8 mouse cellular contexts compared by ENCODE assay signal in the genomic region with DNA sequence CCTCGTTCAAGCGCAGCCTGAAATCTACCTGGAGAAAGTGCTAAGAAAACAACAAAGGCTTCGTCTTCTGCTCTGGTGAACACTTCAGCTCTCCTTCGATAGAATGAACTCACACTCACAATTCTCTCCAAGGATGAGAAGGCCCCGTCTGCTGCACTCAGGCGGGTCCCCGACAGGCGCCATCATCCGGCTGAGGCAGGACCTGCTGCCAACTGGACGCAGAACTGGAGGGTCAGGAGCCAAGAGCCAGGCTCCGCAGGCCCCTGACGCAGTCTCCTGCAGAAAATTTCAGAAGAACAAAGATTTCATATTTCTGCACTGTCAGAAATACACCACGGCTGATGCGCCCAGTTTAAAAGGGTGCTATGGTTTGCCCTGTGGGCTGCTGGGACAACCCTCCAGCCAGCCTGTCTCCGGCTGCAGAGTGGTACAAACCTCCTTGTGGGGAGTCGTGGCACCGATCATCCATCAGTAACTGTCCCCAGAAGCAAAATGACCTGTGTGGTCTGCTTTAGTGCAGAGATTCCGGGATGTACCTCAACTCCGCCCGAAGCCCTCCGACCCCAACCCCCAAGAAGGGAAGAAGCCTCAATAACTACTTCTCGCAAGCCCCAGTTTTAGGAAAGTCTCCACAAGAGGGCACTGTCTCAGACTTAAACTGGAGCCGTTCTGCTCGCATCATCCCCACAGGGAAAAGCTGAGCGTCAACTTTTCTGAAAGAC. TPM values are rescaled to one million over a fixed set of nuclear protein-coding genes. Genes with fewer than 3 reads are reported as not detected.
DNase-seq lines count a peak whose midpoint lies in the region; ATAC-seq and TF ChIP-seq lines count a peak whose summit lies in the region.

No protein-coding gene starts in this region.

- intact Hi-C loops in heart, postnatal 10 days (cut with DNase I) = loop anchor here (2.0 kb wide), 1 partner anchor 141 kb away; no protein-coding TSS in a partner anchor

- no peaks in the 10 kb centered on the region; the same call in 1 of the 2 replicates for H3K27me3 ChIP-seq in embryonic facial prominence, embryonic 11.5 days (ENCODE audit: control insufficient read depth, insufficient read depth, low read length)
- no peaks in the 10 kb centered on the region for H3K27me3 ChIP-seq in lung, embryonic 14.5 days (ENCODE audit: insufficient read depth, low read length)

- ATAC-seq in embryonic facial prominence, embryonic 11.5 days (replicated peaks; ENCODE audit: insufficient number of reproducible peaks, low FRiP score, low TSS enrichment, low read depth) = 0 out of 2 replicates have a peak, but pooled peaks have one; percentile 44
- no peak for ATAC-seq in lung, embryonic 14.5 days (ENCODE audit: insufficient read depth)

- WGBS in embryonic facial prominence, embryonic 11.5 days = 17% methylated on average over 25 of the region's 25 CpGs
- 18% methylated on average over 25 of the region's 25 CpGs for WGBS in lung, embryonic 14.5 days

- no peaks in the 10 kb centered on the region for H3K9me3 ChIP-seq in embryonic facial prominence, embryonic 11.5 days (replicated peaks; ENCODE audit: control insufficient read depth, low read length)
- H3K9me3 ChIP-seq in lung, embryonic 14.5 days (ENCODE audit: low read depth, low read length) = no peaks in the 10 kb centered on the region

- H3K36me3 ChIP-seq in embryonic facial prominence, embryonic 11.5 days (replicated peaks; ENCODE audit: control insufficient read depth, insufficient read depth, low read depth, low read length) = no peaks in the 10 kb centered on the region
- H3K36me3 ChIP-seq in lung, embryonic 14.5 days (ENCODE audit: insufficient read depth) = no peaks in the 10 kb centered on the region

- DNase-seq in B cell, adult 2 months = peak; percentile 44 to 49
- peak; percentile 86 for DNase-seq in NIH3T3 (ENCODE audit: low read depth)
- peak; percentile 93 for DNase-seq in embryonic facial prominence, embryonic 11.5 days (ENCODE audit: low spot score)
- DNase-seq in heart, postnatal 10 days = peak; percentile 72 to 82
- peak; percentile 56 to 74 for DNase-seq in kidney, postnatal 25 days
- DNase-seq in lung, embryonic 14.5 days = peak; percentile 95
- DNase-seq in retina, postnatal 1 day = peak; percentile 84
- DNase-seq in spleen, adult 12 weeks (ENCODE audit: low spot score) = no peak

- no peak overlapping the region for H3K27ac ChIP-seq in embryonic facial prominence, embryonic 11.5 days (replicated peaks; ENCODE audit: low read depth, low read length)
- H3K27ac ChIP-seq in lung, embryonic 14.5 days (ENCODE audit: low read depth) = no peak overlapping the region

- H3K4me1 ChIP-seq in embryonic facial prominence, embryonic 11.5 days (ENCODE audit: control insufficient read depth, insufficient read depth, low read length) = no peaks in the 10 kb centered on the region
- H3K4me1 ChIP-seq in lung, embryonic 14.5 days (ENCODE audit: insufficient read depth) = peaks cover 3% of the 10 kb centered on the region; the same call in 1 of the 2 replicates

- H3K9ac ChIP-seq in embryonic facial prominence, embryonic 11.5 days (replicated peaks; ENCODE audit: low read length) = no peak overlapping the region
- peak overlapping the region; percentile 30; the same call in 1 of the 2 replicates for H3K9ac ChIP-seq in lung, embryonic 14.5 days

- peak overlapping the region; percentile 40 for H3K4me2 ChIP-seq in embryonic facial prominence, embryonic 11.5 days (ENCODE audit: low read depth, low read length)
- peak overlapping the region; percentile 52 for H3K4me2 ChIP-seq in lung, embryonic 14.5 days

- TF ChIP-seq CTCF in lung, embryonic 14.5 days (IDR thresholded peaks at IDR 0.05; ENCODE audit: low read depth) = peak; percentile 81

- peak overlapping the region; percentile 19; the same call in 1 of the 2 replicates for H3K4me3 ChIP-seq in embryonic facial prominence, embryonic 11.5 days (ENCODE audit: low read depth, low read length)
- H3K4me3 ChIP-seq in lung, embryonic 14.5 days (ENCODE audit: low read depth, low read length) = peak overlapping the region; percentile 22

RNA-seq across cellular contexts. Expression of a gene that starts 10.2 kb away (rescaled TPM):
- polyA plus RNA-seq in embryonic facial prominence, embryonic 11.5 days (2014; fragmentation: Nextera tagmentation; extraction: Ambion mirVana) = 8.9 and 11.2 TPM in 2 replicates
- total RNA-seq in heart, postnatal 10 days (2021) = 10 to 100 TPM; 11.2 to 13.1 TPM
- 12.3 and 12.9 TPM in 2 replicates for polyA plus RNA-seq in lung, embryonic 14.5 days (2014; fragmentation: Nextera tagmentation; extraction: Ambion mirVana)
